Mouse (Mus musculus) kidney, postnatal 4 days (tissue): Measurements from ENCODE around the gene Olfr573-ps1.

Experiments
- DNase-seq, 2 experiments: peaks; one replicate each; pipeline ENCODE4 v3.0.0; 2021; ENCODE audit warnings: mixed read lengths in 2 of 2

Olfr573-ps1 gene

GRCm38 (mm10) chr7:102942475-102942874 lies at the start of gene Olfr573-ps1:
Gene Olfr573-ps1 (minus strand): TSS chr7:102942575.
- DNase-seq = no peak

GRCm38 (mm10) chr7:102989224-102989623 lies 46.8 kb upstream of the Olfr573-ps1 start, which contains the start of gene Olfr578:
Gene Olfr578 (minus strand): TSS chr7:102989324.
- no peak for DNase-seq

- DNase-seq = no peak
These were observed 33.5 kb upstream of the Olfr573-ps1 start, which contains the start of gene Olfr577 for GRCm38 (mm10) chr7:102975843-102976242. Gene Olfr577 (minus strand): TSS chr7:102975943.

- DNase-seq = no peak
These were observed 32.0 kb upstream of the Olfr573-ps1 start for GRCm38 (mm10) chr7:102974399-102974798.

GRCm38 (mm10) chr7:102962360-102962759 lies 20.0 kb upstream of the Olfr573-ps1 start, which contains the start of gene Olfr576:
Gene Olfr576 (plus strand): TSS chr7:102962660.
- no peak for DNase-seq

GRCm38 (mm10) chr7:102958593-102958992 lies 16.2 kb upstream of the Olfr573-ps1 start, which contains the start of gene Olfr575:
Gene Olfr575 (minus strand): TSS chr7:102958775.
- DNase-seq = no peak

- no peak for DNase-seq
These were observed 15.8 kb upstream of the Olfr573-ps1 start for GRCm38 (mm10) chr7:102958137-102958536.

GRCm38 (mm10) chr7:102950732-102951131 lies 8.4 kb upstream of the Olfr573-ps1 start:
- DNase-seq = no peak

GRCm38 (mm10) chr7:102948167-102948566 lies 5.8 kb upstream of the Olfr573-ps1 start, which contains the start of gene Olfr574:
Gene Olfr574 (plus strand): TSS chr7:102948467.
- DNase-seq = no peak

GRCm38 (mm10) chr7:102943417-102943816 lies 1.0 kb upstream of the Olfr573-ps1 start:
- DNase-seq = no peak

- DNase-seq = no peak
These were observed 15.3 kb downstream of the Olfr573-ps1 start for GRCm38 (mm10) chr7:102927105-102927504.

GRCm38 (mm10) chr7:102924109-102924508 lies 18.3 kb downstream of the Olfr573-ps1 start, which contains the start of gene Olfr572:
Gene Olfr572 (plus strand): TSS chr7:102924409.
- no peak for DNase-seq

GRCm38 (mm10) chr7:102919632-102920031 lies 22.7 kb downstream of the Olfr573-ps1 start:
- no peak for DNase-seq

- DNase-seq = no peak
These were observed 25.1 kb downstream of the Olfr573-ps1 start, which contains the start of gene Olfr571 for GRCm38 (mm10) chr7:102917032-102917875. Gene Olfr571 (minus strand): TSS chr7:102917536.

GRCm38 (mm10) chr7:102916405-102916804 lies 26.0 kb downstream of the Olfr573-ps1 start:
- DNase-seq = no peak

GRCm38 (mm10) chr7:102915261-102915660 lies 27.1 kb downstream of the Olfr573-ps1 start:
- no peak for DNase-seq
